Mouse (Mus musculus) spleen, adult 2 months (tissue): ENCODE data around the gene Fam189a1. TPM values are rescaled to one million over a fixed set of nuclear protein-coding genes. Genes with fewer than 3 reads are reported as not detected.

Experiments used
- DNase-seq, 2 experiments: peaks; one replicate each; pipeline versions ENCODE4 v3.0.0 to v3.0.0-alpha.2; 2012 to 2021; ENCODE audit warnings: low spot score in 2 of 2, low read depth in 1 of 2
- H3K27ac ChIP-seq: fragments of 200-500 bp; 2 replicates; pipeline ENCODE4 v1.5.1; 2012; ENCODE audit warnings: low read length, inconsistent platforms; ENCODE audit not compliant: insufficient read depth
- H3K27me3 ChIP-seq: fragments of 200-500 bp; 2 replicates; pipeline ENCODE4 v1.6.1; 2012; ENCODE audit warnings: mild to moderate bottlenecking, moderate library complexity, low read length, inconsistent platforms; ENCODE audit not compliant: control insufficient read depth, insufficient read depth
- H3K36me3 ChIP-seq: fragments of 200-500 bp; 2 replicates; pipeline ENCODE4 v1.6.1; 2012; ENCODE audit warnings: mild to moderate bottlenecking, low read length, inconsistent platforms; ENCODE audit not compliant: control insufficient read depth, insufficient read depth
- H3K4me1 ChIP-seq: fragments of 200-500 bp; 2 replicates; pipeline ENCODE4 v1.6.1; 2011; ENCODE audit warnings: inconsistent platforms; ENCODE audit not compliant: control insufficient read depth, insufficient read depth, insufficient read length
- H3K4me3 ChIP-seq: fragments of 200-500 bp; 2 replicates; pipeline ENCODE4 v1.5.1; 2011; ENCODE audit warnings: mild to moderate bottlenecking, inconsistent platforms; ENCODE audit not compliant: insufficient read depth, insufficient read length; ENCODE audit errors: extremely low read depth
- CTCF ChIP-seq: fragments of 200-500 bp; IDR thresholded peaks from 2 replicates; pipeline ENCODE4 v1.5.1; 2011; ENCODE audit warnings: mild to moderate bottlenecking, inconsistent platforms; ENCODE audit not compliant: insufficient read depth, insufficient read length, insufficient replicate concordance; ENCODE audit errors: extremely low read depth
- POLR2A ChIP-seq: fragments of 200-500 bp; IDR thresholded peaks from 2 replicates; pipeline ENCODE4 v1.6.1; 2011; ENCODE audit warnings: low read depth, low read length, inconsistent platforms
- WGBS: fragments of 180-500 bp; shearing (Covaris S2); methylation state at CpG from one replicate; pipeline ENCODE4 v1.1.7; 2018; 5-methylcytosine and 5-hydroxymethylcytosine counted together
- polyA plus RNA-seq: library from polyadenylated mRNA; depleted of rRNA; stranded (reverse); fragments of >200 nt; gene quantifications from 2 replicates; pipeline ENCODE4 v1.2.3, GENCODE M21; 2012

The Fam189a1 gene
- polyA plus RNA-seq, 1 experiment: 0.04 TPM

GRCm38 (mm10) chr7:64855976-64856375 lies 300.4 kb downstream of the Fam189a1 start:
- H3K36me3 ChIP-seq: no peaks in the 10 kb centered on the region
- H3K4me3 ChIP-seq: no peak overlapping the region
- DNase-seq: no peak
- no peaks in the 10 kb centered on the region for H3K27me3 ChIP-seq
- no peak overlapping the region for H3K27ac ChIP-seq
- no peaks in the 10 kb centered on the region for H3K4me1 ChIP-seq
- TF ChIP-seq CTCF (no peak), POLR2A (no peak)
- 71% methylated on average over 15 of the region's 15 CpGs for WGBS

GRCm38 (mm10) chr7:64855389-64855927 lies 300.9 kb downstream of the Fam189a1 start:
- no peaks in the 10 kb centered on the region for H3K27me3 ChIP-seq
- H3K4me3 ChIP-seq: no peak overlapping the region
- no peak overlapping the region for H3K27ac ChIP-seq
- H3K4me1 ChIP-seq: no peaks in the 10 kb centered on the region
- 91% methylated on average over 5 of the region's 10 CpGs for WGBS
- H3K36me3 ChIP-seq: no peaks in the 10 kb centered on the region
- TF ChIP-seq CTCF: no peak
- TF ChIP-seq POLR2A: no peak
- no peak for DNase-seq

- no peak for DNase-seq
- no peaks in the 10 kb centered on the region for H3K27me3 ChIP-seq
- 42% methylated on average over 3 of the region's 3 CpGs for WGBS
Measured at GRCm38 (mm10) chr7:64850791-64851190, 305.6 kb downstream of the Fam189a1 start.

GRCm38 (mm10) chr7:64847366-64847899 lies 308.9 kb downstream of the Fam189a1 start:
- no peak overlapping the region for H3K4me3 ChIP-seq
- TF ChIP-seq CTCF: no peak
- H3K4me1 ChIP-seq: no peaks in the 10 kb centered on the region
- H3K36me3 ChIP-seq: no peaks in the 10 kb centered on the region
- DNase-seq: no peak
- 84% methylated on average over 5 of the region's 5 CpGs for WGBS
- H3K27ac ChIP-seq: no peak overlapping the region
- H3K27me3 ChIP-seq: no peaks in the 10 kb centered on the region

More at GRCm38 (mm10) chr7:64850791-64851190, 305.6 kb downstream of the Fam189a1 start:
- no peaks in the 10 kb centered on the region for H3K36me3 ChIP-seq
- no peak overlapping the region for H3K4me3 ChIP-seq
- TF ChIP-seq CTCF (no peak), POLR2A (no peak)
- no peaks in the 10 kb centered on the region for H3K4me1 ChIP-seq
- H3K27ac ChIP-seq: no peak overlapping the region

GRCm38 (mm10) chr7:64846061-64846460 lies 310.3 kb downstream of the Fam189a1 start:
- Histone ChIP-seq H3K4me3 (no peak overlapping the region), H3K27me3 (no peaks in the 10 kb centered on the region), H3K4me1 (no peaks in the 10 kb centered on the region), H3K27ac (no peak overlapping the region), H3K36me3 (no peaks in the 10 kb centered on the region)
- TF ChIP-seq POLR2A (no peak), CTCF (no peak)
- WGBS: 84% methylated on average over 3 of the region's 3 CpGs
- no peak for DNase-seq

GRCm38 (mm10) chr7:64840946-64841659 lies 315.3 kb downstream of the Fam189a1 start:
- no peak overlapping the region for H3K4me3 ChIP-seq
- H3K4me1 ChIP-seq: no peaks in the 10 kb centered on the region
- DNase-seq: no peak
- WGBS: 78% methylated on average over 10 of the region's 10 CpGs
- TF ChIP-seq CTCF (no peak), POLR2A (no peak)
- no peaks in the 10 kb centered on the region for H3K36me3 ChIP-seq
- H3K27me3 ChIP-seq: no peaks in the 10 kb centered on the region
- H3K27ac ChIP-seq: no peak overlapping the region

GRCm38 (mm10) chr7:64840576-64840895 lies 315.8 kb downstream of the Fam189a1 start:
- no peaks in the 10 kb centered on the region for H3K36me3 ChIP-seq
- TF ChIP-seq POLR2A (no peak), CTCF (no peak)
- no peaks in the 10 kb centered on the region for H3K4me1 ChIP-seq
- no peaks in the 10 kb centered on the region for H3K27me3 ChIP-seq
- H3K27ac ChIP-seq: no peak overlapping the region
- no peak overlapping the region for H3K4me3 ChIP-seq
- DNase-seq: no peak
- 89% methylated on average over 1 of the region's 1 CpGs for WGBS
